Mouse (Mus musculus): ENCODE measurements around the gene Olfr1256. TPM values are rescaled to one million over a fixed set of nuclear protein-coding genes. Genes with fewer than 3 reads are reported as not detected.

The Olfr1256 gene
- polyA plus RNA-seq (2012; rRNA removed), result not detected in 2 replicates

DNA sequence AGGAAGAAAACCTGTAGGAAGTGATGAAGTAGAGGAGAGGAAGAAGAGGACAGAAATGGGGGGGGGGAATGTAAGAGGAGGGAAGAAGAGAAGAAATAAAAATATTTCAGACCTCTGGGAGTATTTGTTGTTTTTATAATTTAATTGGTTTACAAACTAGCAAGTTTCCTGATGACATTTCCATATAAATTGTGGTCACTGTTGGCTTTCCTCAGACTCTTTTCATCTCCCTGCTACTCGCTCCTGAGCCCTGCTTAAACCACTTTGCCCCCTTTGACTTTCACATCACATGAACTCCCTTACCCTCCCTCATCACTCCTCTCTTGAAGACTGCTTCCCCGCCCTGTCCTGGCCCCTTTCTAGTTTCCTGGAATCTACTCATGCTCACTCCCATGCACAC lies at the start of gene Olfr1256:
Olfr1256 (minus strand) TSS at position 101 of the 400 bp plus-strand sequence.
- H3K4me1 ChIP-seq (replicated peaks; ENCODE audit: control insufficient read depth, insufficient read depth, low read length), result no peaks in the 10 kb centered on the region
- whole genome bisulfite sequencing, result 59% methylated on average over 2 of the region's 2 CpGs
- no peak within 1 kb of the TSS for H3K27ac ChIP-seq (ENCODE audit: control insufficient read depth, insufficient read depth, low read length)
- no peaks in the 10 kb centered on the region for H3K36me3 ChIP-seq (ENCODE audit: control insufficient read depth, insufficient read depth, low read length)
- TF ChIP-seq POLR2A (IDR thresholded peaks at IDR 0.05; ENCODE audit: control insufficient read depth, extremely low read depth, insufficient read depth, low read length, poor library complexity), result no peak
- no peak for TF ChIP-seq CTCF (IDR thresholded peaks at IDR 0.05; ENCODE audit: borderline replicate concordance, control insufficient read depth, extremely low read depth, insufficient read depth, low read length, poor library complexity)
- H3K4me3 ChIP-seq (ENCODE audit: control insufficient read depth, insufficient read depth, low read length), result no peak within 1 kb of the TSS
- no peaks in the 10 kb centered on the region for H3K27me3 ChIP-seq (ENCODE audit: control insufficient read depth, insufficient read depth, low read length)
- DNase-seq, result no peak

DNA sequence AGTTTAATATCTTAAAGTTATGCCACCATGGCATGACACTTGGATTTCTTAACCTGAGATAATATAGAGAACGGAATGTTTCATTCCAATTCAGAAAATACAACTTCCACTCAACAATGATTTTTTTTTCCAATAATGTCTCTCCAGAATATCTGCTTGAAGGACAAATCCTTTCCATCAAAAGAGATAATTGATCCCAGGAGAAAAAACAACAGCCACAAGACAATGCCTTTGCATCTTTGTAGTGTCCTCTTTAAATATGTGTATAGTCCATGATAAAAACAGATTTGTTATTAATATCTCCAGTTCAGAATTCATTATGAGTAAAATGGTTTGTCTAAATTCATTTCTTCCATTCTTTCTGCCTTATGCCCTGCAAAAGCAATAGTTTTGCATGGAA lies 36.8 kb upstream of the Olfr1256 start, which contains the start of gene Olfr1257:
Olfr1257 (plus strand) TSS at position 301 of the 400 bp plus-strand sequence.
- no peaks in the 10 kb centered on the region for H3K4me1 ChIP-seq (replicated peaks; ENCODE audit: control insufficient read depth, insufficient read depth, low read length)
- TF ChIP-seq POLR2A (IDR thresholded peaks at IDR 0.05; ENCODE audit: control insufficient read depth, extremely low read depth, insufficient read depth, low read length, poor library complexity) (no peak), CTCF (IDR thresholded peaks at IDR 0.05; ENCODE audit: borderline replicate concordance, control insufficient read depth, extremely low read depth, insufficient read depth, low read length, poor library complexity) (no peak)
- WGBS, result 92% methylated on average over 1 of the region's 1 CpGs
- no peaks in the 10 kb centered on the region for H3K27me3 ChIP-seq (ENCODE audit: control insufficient read depth, insufficient read depth, low read length)
- H3K36me3 ChIP-seq (ENCODE audit: control insufficient read depth, insufficient read depth, low read length), result no peaks in the 10 kb centered on the region
- H3K4me3 ChIP-seq (ENCODE audit: control insufficient read depth, insufficient read depth, low read length), result no peak within 1 kb of the TSS
- no peak for DNase-seq
- no peak within 1 kb of the TSS for H3K27ac ChIP-seq (ENCODE audit: control insufficient read depth, insufficient read depth, low read length)

DNA sequence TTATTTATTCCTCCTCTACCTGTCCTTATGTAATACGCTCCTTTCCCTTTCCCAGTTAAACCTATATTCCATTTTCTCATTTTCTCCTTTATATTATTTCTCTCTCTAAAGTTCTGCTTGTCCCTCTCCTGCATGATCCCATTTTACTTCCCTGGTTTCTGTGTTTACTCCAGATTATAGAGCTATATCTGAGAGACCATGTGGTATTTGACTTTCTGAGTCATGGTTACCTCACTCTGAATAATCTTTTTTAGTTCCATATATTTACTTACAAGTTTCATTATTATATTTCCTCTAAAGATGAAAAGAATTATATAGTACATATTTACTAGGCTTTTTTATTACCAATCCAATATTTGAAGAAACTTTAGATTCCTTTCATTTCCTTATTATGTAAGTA lies 7.9 kb upstream of the Olfr1256 start:
- WGBS, result 100% methylated on average over 1 of the region's 1 CpGs
- no peaks in the 10 kb centered on the region for H3K4me1 ChIP-seq (replicated peaks; ENCODE audit: control insufficient read depth, insufficient read depth, low read length)
- H3K36me3 ChIP-seq (ENCODE audit: control insufficient read depth, insufficient read depth, low read length), result no peaks in the 10 kb centered on the region
- no peak for DNase-seq
- H3K27me3 ChIP-seq (ENCODE audit: control insufficient read depth, insufficient read depth, low read length), result no peaks in the 10 kb centered on the region
- no peak overlapping the region for H3K4me3 ChIP-seq (ENCODE audit: control insufficient read depth, insufficient read depth, low read length)
- no peak overlapping the region for H3K27ac ChIP-seq (ENCODE audit: control insufficient read depth, insufficient read depth, low read length)
- TF ChIP-seq POLR2A (IDR thresholded peaks at IDR 0.05; ENCODE audit: control insufficient read depth, extremely low read depth, insufficient read depth, low read length, poor library complexity), result no peak
- TF ChIP-seq CTCF (IDR thresholded peaks at IDR 0.05; ENCODE audit: borderline replicate concordance, control insufficient read depth, extremely low read depth, insufficient read depth, low read length, poor library complexity), result no peak

DNA sequence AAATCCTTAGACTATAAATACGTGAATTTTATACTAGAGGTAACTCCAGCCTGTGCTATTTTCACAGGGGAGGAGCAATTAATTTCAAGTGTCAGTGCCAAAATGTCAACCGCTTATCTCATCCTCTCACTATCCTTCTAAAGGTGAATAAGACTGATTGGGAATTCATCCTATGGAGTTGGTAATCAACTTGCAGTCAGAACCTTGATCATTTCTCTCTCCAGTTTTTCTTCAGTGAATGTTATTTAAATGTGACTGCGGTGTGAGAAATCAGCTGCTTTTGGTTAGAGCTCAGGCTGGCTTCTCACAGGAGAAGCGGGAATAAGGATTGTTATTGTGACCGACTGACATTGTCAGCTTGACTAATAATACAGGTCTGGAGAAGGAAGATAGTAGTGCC lies 6.8 kb upstream of the Olfr1256 start, which contains the start of gene Olfr48:
Olfr48 (minus strand) TSS at position 101 of the 400 bp plus-strand sequence.
- DNase-seq, result no peak
- H3K27me3 ChIP-seq (ENCODE audit: control insufficient read depth, insufficient read depth, low read length), result no peaks in the 10 kb centered on the region
- H3K27ac ChIP-seq (ENCODE audit: control insufficient read depth, insufficient read depth, low read length), result no peak within 1 kb of the TSS
- 91% methylated on average over 5 of the region's 5 CpGs for WGBS
- TF ChIP-seq CTCF (IDR thresholded peaks at IDR 0.05; ENCODE audit: borderline replicate concordance, control insufficient read depth, extremely low read depth, insufficient read depth, low read length, poor library complexity) (no peak), POLR2A (IDR thresholded peaks at IDR 0.05; ENCODE audit: control insufficient read depth, extremely low read depth, insufficient read depth, low read length, poor library complexity) (no peak)
- no peak within 1 kb of the TSS for H3K4me3 ChIP-seq (ENCODE audit: control insufficient read depth, insufficient read depth, low read length)
- no peaks in the 10 kb centered on the region for H3K4me1 ChIP-seq (replicated peaks; ENCODE audit: control insufficient read depth, insufficient read depth, low read length)
- no peaks in the 10 kb centered on the region for H3K36me3 ChIP-seq (ENCODE audit: control insufficient read depth, insufficient read depth, low read length)

DNA sequence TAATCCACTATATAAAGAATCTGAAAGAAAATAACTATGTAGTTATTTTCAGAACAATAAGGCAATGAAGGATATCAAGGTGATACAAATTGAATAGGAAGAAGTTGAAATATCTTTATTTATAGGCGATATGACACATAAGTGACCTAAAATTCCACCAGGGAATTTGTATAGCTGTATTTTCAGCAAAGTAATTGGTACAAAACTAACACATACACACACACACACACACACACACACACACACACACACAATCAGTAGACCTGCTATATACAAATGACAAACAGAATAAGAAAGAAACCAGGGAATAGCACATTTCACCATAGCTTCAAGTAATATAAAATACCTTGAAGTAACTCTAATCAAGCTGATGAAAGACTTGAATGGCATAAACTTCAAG lies 21.1 kb downstream of the Olfr1256 start:
- no peak for TF ChIP-seq POLR2A (IDR thresholded peaks at IDR 0.05; ENCODE audit: control insufficient read depth, extremely low read depth, insufficient read depth, low read length, poor library complexity)
- TF ChIP-seq CTCF (IDR thresholded peaks at IDR 0.05; ENCODE audit: borderline replicate concordance, control insufficient read depth, extremely low read depth, insufficient read depth, low read length, poor library complexity), result no peak
- 80% methylated on average over 1 of the region's 1 CpGs for WGBS
- H3K4me3 ChIP-seq (ENCODE audit: control insufficient read depth, insufficient read depth, low read length), result no peak overlapping the region
- DNase-seq, result no peak
- no peaks in the 10 kb centered on the region for H3K27me3 ChIP-seq (ENCODE audit: control insufficient read depth, insufficient read depth, low read length)
- H3K4me1 ChIP-seq (replicated peaks; ENCODE audit: control insufficient read depth, insufficient read depth, low read length), result no peaks in the 10 kb centered on the region
- H3K36me3 ChIP-seq (ENCODE audit: control insufficient read depth, insufficient read depth, low read length), result no peaks in the 10 kb centered on the region
- H3K27ac ChIP-seq (ENCODE audit: control insufficient read depth, insufficient read depth, low read length), result no peak overlapping the region

DNA sequence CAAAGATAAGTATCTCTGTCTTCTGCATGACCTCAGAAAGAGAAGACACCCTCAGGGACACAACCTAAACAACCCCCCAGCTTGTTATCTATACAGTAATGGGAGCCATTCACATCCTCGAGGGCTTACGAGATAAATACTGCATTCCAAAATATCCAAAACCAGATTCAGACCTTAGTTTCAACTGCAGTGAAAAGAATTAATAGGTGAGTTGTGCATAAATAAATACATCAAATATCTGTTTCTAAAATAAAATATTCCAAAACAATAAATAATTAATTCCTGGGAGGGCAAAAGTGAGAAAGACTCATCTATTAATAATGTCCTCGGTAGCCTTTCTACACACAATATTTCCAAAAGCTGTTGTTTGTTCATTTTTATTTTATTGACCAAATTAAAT lies 29.6 kb downstream of the Olfr1256 start, which contains the start of gene Olfr1255:
Olfr1255 (plus strand) TSS at position 301 of the 400 bp plus-strand sequence.
- no peak for DNase-seq
- Histone ChIP-seq H3K27me3 (ENCODE audit: control insufficient read depth, insufficient read depth, low read length) (no peaks in the 10 kb centered on the region), H3K4me1 (replicated peaks; ENCODE audit: control insufficient read depth, insufficient read depth, low read length) (no peaks in the 10 kb centered on the region), H3K36me3 (ENCODE audit: control insufficient read depth, insufficient read depth, low read length) (no peaks in the 10 kb centered on the region), H3K4me3 (ENCODE audit: control insufficient read depth, insufficient read depth, low read length) (no peak within 1 kb of the TSS), H3K27ac (ENCODE audit: control insufficient read depth, insufficient read depth, low read length) (no peak within 1 kb of the TSS)
- TF ChIP-seq POLR2A (IDR thresholded peaks at IDR 0.05; ENCODE audit: control insufficient read depth, extremely low read depth, insufficient read depth, low read length, poor library complexity) (no peak), CTCF (IDR thresholded peaks at IDR 0.05; ENCODE audit: borderline replicate concordance, control insufficient read depth, extremely low read depth, insufficient read depth, low read length, poor library complexity) (no peak)
- WGBS, result 89% methylated on average over 3 of the region's 3 CpGs

DNA sequence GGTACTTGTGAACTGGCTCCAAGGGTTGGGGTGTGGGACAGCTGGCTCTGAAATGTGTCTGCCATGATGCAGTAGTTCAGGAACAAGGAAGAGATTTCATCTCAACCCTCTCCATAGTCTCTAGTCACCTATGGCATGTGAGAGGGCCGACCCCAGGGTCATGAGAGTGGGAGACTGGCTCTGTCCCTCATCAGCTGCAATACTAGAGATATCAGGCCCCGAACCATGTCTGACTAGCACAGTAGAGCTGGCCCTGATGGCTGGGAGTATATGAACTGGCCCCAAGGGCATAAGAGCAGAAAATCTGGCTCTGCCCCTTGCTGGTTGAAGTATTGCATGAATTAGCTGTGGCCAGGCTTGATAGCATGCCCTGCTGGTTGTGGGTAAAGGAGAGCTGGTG lies 30.6 kb downstream of the Olfr1256 start:
- H3K36me3 ChIP-seq (ENCODE audit: control insufficient read depth, insufficient read depth, low read length), result no peaks in the 10 kb centered on the region
- no peak for DNase-seq
- TF ChIP-seq CTCF (IDR thresholded peaks at IDR 0.05; ENCODE audit: borderline replicate concordance, control insufficient read depth, extremely low read depth, insufficient read depth, low read length, poor library complexity), result no peak
- no peak for TF ChIP-seq POLR2A (IDR thresholded peaks at IDR 0.05; ENCODE audit: control insufficient read depth, extremely low read depth, insufficient read depth, low read length, poor library complexity)
- no peaks in the 10 kb centered on the region for H3K27me3 ChIP-seq (ENCODE audit: control insufficient read depth, insufficient read depth, low read length)
- H3K4me3 ChIP-seq (ENCODE audit: control insufficient read depth, insufficient read depth, low read length), result no peak overlapping the region
- WGBS, result 87% methylated on average over 2 of the region's 2 CpGs
- H3K4me1 ChIP-seq (replicated peaks; ENCODE audit: control insufficient read depth, insufficient read depth, low read length), result no peaks in the 10 kb centered on the region
- H3K27ac ChIP-seq (ENCODE audit: control insufficient read depth, insufficient read depth, low read length), result no peak overlapping the region

Measured in thymus, adult 2 months (tissue).